10 mouse cellular contexts compared by ENCODE assay signal in genomic region chr15:5517244-5517966, GRCm38 (mm10).
DNase-seq lines count a peak whose midpoint lies in the region; ATAC-seq and TF ChIP-seq lines count a peak whose summit lies in the region.
"Had no signal": no experiment of that assay in that cellular context is flagged by ENCODE, and none has a peak within 500 bp of the region (broad histone marks: within the 10 kb centered on the region; RNA-seq: fewer than 3 reads in every experiment).

No protein-coding gene starts in this region.

- H3K36me3 ChIP-seq in intestine, embryonic 15.5 days, result no peaks in the 10 kb centered on the region
- no peaks in the 10 kb centered on the region for H3K36me3 ChIP-seq in forebrain, embryonic 15.5 days
- H3K36me3 ChIP-seq: midbrain, embryonic 10.5 days had no signal

- TF ChIP-seq CTCF in gastrocnemius, adult 2 months (IDR thresholded peaks at IDR 0.05), result no peak
- no peak for TF ChIP-seq CTCF in left cerebral cortex, adult 2 months (IDR thresholded peaks at IDR 0.05)

- intact Hi-C loops in gastrocnemius, adult 2 months (cut with DNase I), result no loop called here
- intact Hi-C loops in left cerebral cortex, adult 2 months (cut with DNase I), result no loop called here

- H3K9me3 ChIP-seq in intestine, embryonic 15.5 days, result no peaks in the 10 kb centered on the region
- no peaks in the 10 kb centered on the region for H3K9me3 ChIP-seq in forebrain, embryonic 15.5 days
- H3K9me3 ChIP-seq: midbrain, embryonic 10.5 days had no signal

- WGBS in intestine, embryonic 15.5 days, result 42% methylated on average over 10 of the region's 10 CpGs
- 86% methylated on average over 10 of the region's 10 CpGs for WGBS in forebrain, embryonic 15.5 days

- no peaks in the 10 kb centered on the region for H3K27me3 ChIP-seq in intestine, embryonic 15.5 days (replicated peaks)
- no peaks in the 10 kb centered on the region for H3K27me3 ChIP-seq in forebrain, embryonic 15.5 days

- H3K4me1 ChIP-seq in intestine, embryonic 15.5 days (replicated peaks), result no peaks in the 10 kb centered on the region
- no peaks in the 10 kb centered on the region for H3K4me1 ChIP-seq in forebrain, embryonic 15.5 days

- DNase-seq in B cell, adult 2 months, result peak; percentile 34
- peak; percentile 63 for DNase-seq in CD4-positive, CD25-positive, alpha-beta regulatory T cell, adult 2 months (ENCODE audit: low read depth, low spot score)
- peak; percentile 79 to 90 for DNase-seq in natural killer cell, adult 2 months (ENCODE audit: low spot score in 2 of 2)
- no peak for DNase-seq in gastrocnemius, adult 2 months
- DNase-seq in left cerebral cortex, adult 2 months (ENCODE audit: extremely low spot score in 1 of 2, low spot score in 2 of 2), result no peak
- DNase-seq: heart, adult 11 months; kidney, postnatal 14 days had no signal

- H3K9ac ChIP-seq in intestine, embryonic 15.5 days, result no peak overlapping the region
- H3K9ac ChIP-seq in forebrain, embryonic 15.5 days (replicated peaks), result no peak overlapping the region

- ATAC-seq in intestine, embryonic 15.5 days, result peak; percentile 86
- no peak for ATAC-seq in forebrain, embryonic 15.5 days (replicated peaks)

- H3K4me3 ChIP-seq in intestine, embryonic 15.5 days (replicated peaks), result no peak overlapping the region
- H3K4me3 ChIP-seq in gastrocnemius, adult 2 months, result no peak overlapping the region
- H3K4me3 ChIP-seq in left cerebral cortex, adult 2 months, result no peak overlapping the region
- H3K4me3 ChIP-seq in forebrain, embryonic 15.5 days, result no peak overlapping the region
- H3K4me3 ChIP-seq: midbrain, embryonic 10.5 days had no signal

- H3K4me2 ChIP-seq in intestine, embryonic 15.5 days (replicated peaks), result 0 out of 2 replicates have a peak overlapping the region, but pooled peaks have one; percentile 17
- no peak overlapping the region for H3K4me2 ChIP-seq in forebrain, embryonic 15.5 days (replicated peaks)

- peak overlapping the region; percentile 40; the same call in 1 of the 2 replicates for H3K27ac ChIP-seq in intestine, embryonic 15.5 days
- no peak overlapping the region for H3K27ac ChIP-seq in gastrocnemius, adult 2 months
- no peak overlapping the region for H3K27ac ChIP-seq in left cerebral cortex, adult 2 months
- H3K27ac ChIP-seq in forebrain, embryonic 15.5 days (replicated peaks), result no peak overlapping the region
- H3K27ac ChIP-seq: midbrain, embryonic 10.5 days had no signal

Comparison
In these comparisons a context has a peak if more than half of its experiments do, and no peak if none do; other contexts are left out.
1. DNase-seq: peak in B cell, adult 2 months (2 of 2), CD4-positive, CD25-positive, alpha-beta regulatory T cell, adult 2 months (single experiment) and natural killer cell, adult 2 months (2 of 2); none in gastrocnemius, adult 2 months (single experiment) and left cerebral cortex, adult 2 months (0 of 2).